Mouse (Mus musculus): ENCODE measurements at regions not wholly inside any gene's neighbourhood (a gene's known extent, or its start where the extent isn't known, plus 50 kb on each side); places are given as distances from the start of the nearest gene placed in this dataset.
"Not testable (repeated sequence)": the region's sequence is repeated elsewhere in the genome, so short reads cannot be mapped to it uniquely, and the experiment has no call there.

GRCm38 (mm10) chr8:96174996-96175395 is 286.6 kb upstream of the Got2 start:
- no peak for DNase-seq (ENCODE audit: low read depth)

GRCm38 (mm10) chr8:96164933-96165332 is 276.6 kb upstream of the Got2 start:
- DNase-seq (ENCODE audit: low read depth), result no peak

GRCm38 (mm10) chr8:96159899-96160298 is 271.6 kb upstream of the Got2 start:
- DNase-seq (ENCODE audit: low read depth), result no peak

GRCm38 (mm10) chr8:96152496-96153250 is 264.3 kb upstream of the Got2 start:
- peak; percentile 39 for DNase-seq (ENCODE audit: low read depth)

- DNase-seq (ENCODE audit: low read depth), result no peak
These were observed 263.7 kb upstream of the Got2 start for GRCm38 (mm10) chr8:96152056-96152455.

- no peak for DNase-seq (ENCODE audit: low read depth)
These were observed 262.7 kb upstream of the Got2 start for GRCm38 (mm10) chr8:96151065-96151472.

- DNase-seq (ENCODE audit: low read depth), result no peak
These were observed 243.8 kb upstream of the Got2 start for GRCm38 (mm10) chr8:96132183-96132582.

GRCm38 (mm10) chr8:96128329-96128728 is 240.0 kb upstream of the Got2 start:
- no peak for DNase-seq (ENCODE audit: low read depth)

GRCm38 (mm10) chr8:96100817-96101216 is 212.5 kb upstream of the Got2 start:
- DNase-seq (ENCODE audit: low read depth), result no peak

- no peak for DNase-seq (ENCODE audit: low read depth)
These were observed 204.6 kb upstream of the Got2 start for GRCm38 (mm10) chr8:96092931-96093330.

GRCm38 (mm10) chr8:96090231-96090630 is 201.9 kb upstream of the Got2 start:
- no peak for DNase-seq (ENCODE audit: low read depth)

GRCm38 (mm10) chr8:96068306-96068705 is 180.0 kb upstream of the Got2 start:
- DNase-seq (ENCODE audit: low read depth), result no peak

- DNase-seq (ENCODE audit: low read depth), result no peak
These were observed 159.3 kb upstream of the Got2 start for GRCm38 (mm10) chr8:96047686-96048085.

- no peak for DNase-seq (ENCODE audit: low read depth)
These were observed 154.0 kb upstream of the Got2 start for GRCm38 (mm10) chr8:96042335-96042734.

GRCm38 (mm10) chr8:96040216-96040615 is 151.9 kb upstream of the Got2 start:
- DNase-seq (ENCODE audit: low read depth), result no peak

- DNase-seq (ENCODE audit: low read depth), result not testable (repeated sequence)
These were observed 130.4 kb upstream of the Got2 start for GRCm38 (mm10) chr8:96018742-96019141.

- DNase-seq (ENCODE audit: low read depth), result no peak
These were observed 123.7 kb upstream of the Got2 start for GRCm38 (mm10) chr8:96012002-96012401.

- DNase-seq (ENCODE audit: low read depth), result no peak
These were observed 103.6 kb upstream of the Got2 start for GRCm38 (mm10) chr8:95991826-95992463.

GRCm38 (mm10) chr8:95988616-95989380 is 100.5 kb upstream of the Got2 start:
- DNase-seq (ENCODE audit: low read depth), result no peak

GRCm38 (mm10) chr8:95987011-95987440 is 98.7 kb upstream of the Got2 start:
- no peak for DNase-seq (ENCODE audit: low read depth)

- DNase-seq (ENCODE audit: low read depth), result no peak
These were observed 98.1 kb upstream of the Got2 start for GRCm38 (mm10) chr8:95986410-95986809.

GRCm38 (mm10) chr8:95983690-95984089 is 95.3 kb upstream of the Got2 start:
- no peak for DNase-seq (ENCODE audit: low read depth)

- DNase-seq (ENCODE audit: low read depth), result no peak
These were observed 92.1 kb upstream of the Got2 start for GRCm38 (mm10) chr8:95980405-95980804.
